Mouse (Mus musculus): ENCODE data around the gene Gm47959.

DNA sequence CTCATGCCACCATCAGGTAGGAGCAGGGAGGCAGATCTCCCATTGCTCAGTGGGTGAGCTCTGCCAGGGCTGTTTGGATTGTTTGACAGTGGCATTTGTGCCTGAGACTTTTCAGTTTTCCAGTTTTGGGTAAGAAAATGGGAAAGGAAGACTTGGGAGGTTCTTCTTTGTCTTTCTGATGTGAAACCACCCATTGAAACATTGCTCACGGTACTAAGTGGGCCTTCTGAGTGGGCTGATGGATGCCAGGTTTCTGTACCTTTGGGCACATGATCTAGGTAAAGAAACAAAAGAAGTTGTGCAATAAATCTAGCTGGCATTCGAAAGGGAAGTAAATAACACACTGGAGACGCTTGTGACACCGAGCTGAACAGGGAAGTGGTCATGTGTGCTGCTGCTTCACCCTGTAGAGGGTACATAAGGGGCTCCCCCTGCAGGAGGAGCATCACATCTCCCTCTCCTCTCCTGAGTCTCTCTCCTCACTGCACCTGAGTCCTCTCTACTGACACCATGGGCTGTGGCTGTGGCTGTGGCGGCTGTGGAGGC lies 44.6 kb downstream of the Gm47959 start, which contains the start of gene Gm47969:
- TF ChIP-seq CTCF (IDR thresholded peaks at IDR 0.05; ENCODE audit: low read depth, low read length) (no peak), GATA1 (IDR thresholded peaks at IDR 0.05; ENCODE audit: borderline replicate concordance, low read length) (no peak)

Data from G1E (cell line).